Mouse (Mus musculus) midbrain, embryonic 11.5 days (tissue): ENCODE data around the gene Ksr2. TPM values are rescaled to one million over a fixed set of nuclear protein-coding genes. Genes with fewer than 3 reads are reported as not detected.
"Not testable (repeated sequence)": the region's sequence is repeated elsewhere in the genome, so short reads cannot be mapped to it uniquely, and the experiment has no call there.

Experiments used
- ATAC-seq: fragments of 200-750 bp; cut with Nextera tagmentation; 2 replicates; pipeline ENCODE4 v1.8.0; 2017; ENCODE audit warnings: moderate TSS enrichment, moderate library complexity; ENCODE audit not compliant: low FRiP score
- DNase-seq: peaks from one replicate; pipeline ENCODE4 v3.0.0; 2015; ENCODE audit warnings: low spot score; ENCODE audit errors: missing footprints
- H3K27ac ChIP-seq: fragments of 300-500 bp; sonication (generic); 2 replicates; pipeline ENCODE4 v1.5.1; 2014; ENCODE audit warnings: low read depth, low read length
- H3K27me3 ChIP-seq: fragments of 300-500 bp; sonication (generic); 2 replicates; pipeline ENCODE4 v1.6.1; 2014; ENCODE audit warnings: mild to moderate bottlenecking, low read length, moderate library complexity, mixed read lengths; ENCODE audit not compliant: control insufficient read depth, insufficient read depth
- H3K36me3 ChIP-seq: fragments of 300-500 bp; sonication (generic); 2 replicates; pipeline ENCODE4 v1.6.1; 2014; ENCODE audit warnings: mild to moderate bottlenecking, low read length, moderate library complexity, mixed read lengths; ENCODE audit not compliant: control insufficient read depth, insufficient read depth
- H3K4me1 ChIP-seq: fragments of 300-500 bp; sonication (generic); 2 replicates; pipeline ENCODE4 v1.6.1; 2014; ENCODE audit warnings: low read length; ENCODE audit not compliant: control insufficient read depth, insufficient read depth
- H3K4me2 ChIP-seq: fragments of 300-500 bp; sonication (generic); 2 replicates; pipeline ENCODE4 v1.6.1; 2014; ENCODE audit warnings: mild to moderate bottlenecking, moderate library complexity
- H3K4me3 ChIP-seq: fragments of 300-500 bp; sonication (generic); 2 replicates; pipeline ENCODE4 v1.5.1; 2014; ENCODE audit warnings: low read depth, low read length
- H3K9ac ChIP-seq: fragments of 300-500 bp; sonication (generic); 2 replicates; pipeline ENCODE4 v1.6.1; 2014; ENCODE audit warnings: low read length
- H3K9me3 ChIP-seq: fragments of 300-500 bp; sonication (generic); 2 replicates; pipeline ENCODE4 v1.6.1; 2016; ENCODE audit warnings: low read length; ENCODE audit not compliant: control insufficient read depth
- WGBS: fragments of 180-500 bp; shearing (Covaris S2); extraction: QIAGEN DNeasy Blood & Tissue Kit; methylation state at CpG from one replicate; pipeline ENCODE4 v1.1.7; 2014; 5-methylcytosine and 5-hydroxymethylcytosine counted together
- polyA plus RNA-seq: library from polyadenylated mRNA; unstranded; fragments of >200 nt; fragmentation: Nextera tagmentation; extraction: Ambion mirVana; gene quantifications from 2 replicates; pipeline ENCODE4 v1.2.1, GENCODE M21; 2014

The Ksr2 gene
- polyA plus RNA-seq, 1 experiment from 2014 or later, result 0.90 TPM

- Histone ChIP-seq H3K9ac (no peak overlapping the region), H3K27me3 (no peaks in the 10 kb centered on the region), H3K36me3 (no peaks in the 10 kb centered on the region), H3K4me1 (no peaks in the 10 kb centered on the region), H3K9me3 (no peaks in the 10 kb centered on the region), H3K27ac (no peak overlapping the region), H3K4me2 (no peak overlapping the region), H3K4me3 (no peak overlapping the region)
- ATAC-seq (no peak), DNase-seq (no peak)
- WGBS, result 91% methylated on average over 4 of the region's 4 CpGs
Measured at GRCm38 (mm10) chr5:117620292-117620691, 206.5 kb downstream of the Ksr2 start.

- Histone ChIP-seq H3K9ac (no peak overlapping the region), H3K9me3 (no peaks in the 10 kb centered on the region), H3K4me2 (no peak overlapping the region), H3K36me3 (no peaks in the 10 kb centered on the region), H3K27me3 (no peaks in the 10 kb centered on the region), H3K4me1 (no peaks in the 10 kb centered on the region; the same call in 1 of the 2 replicates), H3K4me3 (no peak overlapping the region), H3K27ac (no peak overlapping the region)
- no peak for ATAC-seq
- WGBS, result 70% methylated on average over 12 of the region's 12 CpGs
- DNase-seq, result no peak
Measured at GRCm38 (mm10) chr5:117622221-117622620, 208.4 kb downstream of the Ksr2 start.

- H3K4me2 ChIP-seq, H3K4me3 ChIP-seq, ATAC-seq, H3K4me1 ChIP-seq, H3K27me3 ChIP-seq, H3K27ac ChIP-seq, H3K36me3 ChIP-seq, H3K9me3 ChIP-seq, DNase-seq, H3K9ac ChIP-seq: not testable (repeated sequence)
- 96% methylated on average over 4 of the region's 4 CpGs for WGBS
Measured at GRCm38 (mm10) chr5:117623206-117623605, 209.4 kb downstream of the Ksr2 start.

- H3K4me2 ChIP-seq, result no peak overlapping the region
- no peak overlapping the region for H3K4me3 ChIP-seq
- 6% methylated on average over 4 of the region's 4 CpGs for WGBS
- no peak for DNase-seq
- ATAC-seq, result no peak
- no peak overlapping the region for H3K9ac ChIP-seq
- no peaks in the 10 kb centered on the region for H3K36me3 ChIP-seq
- no peak overlapping the region for H3K27ac ChIP-seq
- H3K9me3 ChIP-seq, result no peaks in the 10 kb centered on the region
- H3K4me1 ChIP-seq, result no peaks in the 10 kb centered on the region; the same call in 1 of the 2 replicates
- no peaks in the 10 kb centered on the region for H3K27me3 ChIP-seq
Measured at GRCm38 (mm10) chr5:117626907-117627306, 213.1 kb downstream of the Ksr2 start.

- H3K9me3 ChIP-seq, result no peaks in the 10 kb centered on the region
- H3K4me3 ChIP-seq, result no peak overlapping the region
- H3K36me3 ChIP-seq, result no peaks in the 10 kb centered on the region
- ATAC-seq (no peak), DNase-seq (peak; percentile 92)
- WGBS, result 55% methylated on average over 7 of the region's 7 CpGs
- no peak overlapping the region for H3K9ac ChIP-seq
- H3K27me3 ChIP-seq, result no peaks in the 10 kb centered on the region
- H3K27ac ChIP-seq, result no peak overlapping the region
- H3K4me1 ChIP-seq, result no peaks in the 10 kb centered on the region; the same call in 1 of the 2 replicates
- H3K4me2 ChIP-seq, result no peak overlapping the region
Measured at GRCm38 (mm10) chr5:117628351-117628750, 214.6 kb downstream of the Ksr2 start.

- WGBS, result 90% methylated on average over 14 of the region's 14 CpGs
- ATAC-seq, result no peak
- no peak for DNase-seq
- Histone ChIP-seq H3K4me2 (no peak overlapping the region), H3K4me1 (no peaks in the 10 kb centered on the region; the same call in 1 of the 2 replicates), H3K9ac (no peak overlapping the region), H3K27ac (no peak overlapping the region), H3K9me3 (no peaks in the 10 kb centered on the region), H3K36me3 (no peaks in the 10 kb centered on the region), H3K4me3 (no peak overlapping the region), H3K27me3 (no peaks in the 10 kb centered on the region)
Measured at GRCm38 (mm10) chr5:117629570-117629969, 215.8 kb downstream of the Ksr2 start.

- DNase-seq (no peak), ATAC-seq (no peak)
- Histone ChIP-seq H3K9me3 (no peaks in the 10 kb centered on the region), H3K27me3 (no peaks in the 10 kb centered on the region), H3K4me1 (no peaks in the 10 kb centered on the region), H3K4me3 (no peak overlapping the region), H3K27ac (no peak overlapping the region), H3K36me3 (no peaks in the 10 kb centered on the region), H3K4me2 (no peak overlapping the region), H3K9ac (no peak overlapping the region)
- 87% methylated on average over 2 of the region's 2 CpGs for WGBS
Measured at GRCm38 (mm10) chr5:117635211-117635610, 221.4 kb downstream of the Ksr2 start.

- H3K36me3 ChIP-seq, result no peaks in the 10 kb centered on the region
- DNase-seq (no peak), ATAC-seq (no peak)
- H3K27ac ChIP-seq, result no peak overlapping the region
- H3K4me1 ChIP-seq, result no peaks in the 10 kb centered on the region
- no peaks in the 10 kb centered on the region for H3K9me3 ChIP-seq
- H3K4me2 ChIP-seq, result no peak overlapping the region
- 88% methylated on average over 5 of the region's 5 CpGs for WGBS
- no peak overlapping the region for H3K4me3 ChIP-seq
- no peaks in the 10 kb centered on the region for H3K27me3 ChIP-seq
- H3K9ac ChIP-seq, result no peak overlapping the region
Measured at GRCm38 (mm10) chr5:117635838-117636237, 222.0 kb downstream of the Ksr2 start.

GRCm38 (mm10) chr5:117641585-117641984 is 227.8 kb downstream of the Ksr2 start:
- no peak overlapping the region for H3K4me3 ChIP-seq
- no peak for DNase-seq
- no peaks in the 10 kb centered on the region for H3K9me3 ChIP-seq
- no peak overlapping the region for H3K4me2 ChIP-seq
- H3K9ac ChIP-seq, result no peak overlapping the region
- H3K36me3 ChIP-seq, result no peaks in the 10 kb centered on the region
- ATAC-seq, result no peak
- 90% methylated on average over 6 of the region's 6 CpGs for WGBS
- no peaks in the 10 kb centered on the region for H3K27me3 ChIP-seq
- H3K4me1 ChIP-seq, result no peaks in the 10 kb centered on the region
- no peak overlapping the region for H3K27ac ChIP-seq
